Mouse (Mus musculus) brain, embryonic 14.5 days (tissue): ENCODE results near the gene Senp1.

Source experiments
- CTCF ChIP-seq: fragments of 200-500 bp; IDR thresholded peaks from 2 replicates; pipeline ENCODE4 v1.5.1; 2012; ENCODE audit warnings: inconsistent platforms, mild to moderate bottlenecking, moderate library complexity, borderline replicate concordance; ENCODE audit not compliant: insufficient read depth, insufficient read length; ENCODE audit errors: extremely low read depth
- POLR2A ChIP-seq: fragments of 200-500 bp; IDR thresholded peaks from 2 replicates; pipeline ENCODE4 v1.6.1; 2012; ENCODE audit warnings: mild to moderate bottlenecking, inconsistent platforms, borderline replicate concordance; ENCODE audit not compliant: poor library complexity, insufficient read depth, insufficient read length, severe bottlenecking; ENCODE audit errors: extremely low read depth

DNA sequence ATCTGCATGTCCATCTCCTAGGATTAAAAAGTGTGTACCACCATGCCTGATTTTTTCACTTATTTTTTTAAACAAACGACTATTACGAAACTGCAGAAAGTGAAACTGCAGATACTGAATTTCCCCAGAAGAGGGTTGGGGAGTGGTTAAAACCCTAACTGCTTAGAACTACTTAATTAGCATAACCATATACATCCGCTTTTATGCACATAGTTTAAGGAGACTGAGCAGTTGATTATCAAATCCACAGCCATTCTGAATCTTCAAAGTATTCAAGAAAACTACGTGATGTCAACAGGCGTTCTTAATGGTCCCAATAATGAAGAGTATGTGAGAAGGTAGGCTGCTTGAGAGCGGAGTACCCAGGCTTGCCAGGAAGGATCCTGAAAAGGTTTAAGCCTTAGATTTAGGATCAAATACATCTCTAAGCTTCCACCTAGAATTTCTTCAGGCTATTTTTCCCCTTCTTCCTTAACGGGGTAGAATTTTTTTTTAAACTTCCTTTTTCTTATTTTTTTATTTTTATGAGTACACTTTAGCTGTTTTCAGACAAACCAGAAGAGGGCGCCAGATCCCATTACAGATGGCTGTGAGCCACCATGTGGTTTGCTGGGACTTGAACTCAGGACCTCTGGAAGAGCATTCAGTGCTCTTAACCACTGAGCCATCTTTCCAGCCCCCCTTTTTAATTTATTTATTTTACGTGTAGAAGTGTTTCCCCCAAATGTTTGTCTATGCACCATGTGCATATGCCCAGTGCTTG, 3.9 kb downstream of the Senp1 start:
- peak; percentile 45; the same call in 1 of the 2 replicates for TF ChIP-seq CTCF
- no peak for TF ChIP-seq POLR2A
